Mouse (Mus musculus) testis, adult 2 months (tissue): Measurements from ENCODE around the gene Myh14. TPM values are rescaled to one million over a fixed set of nuclear protein-coding genes. Genes with fewer than 3 reads are reported as not detected.
A peak's percentile ranks its signal among the peaks of the same experiment; 100 is the strongest.

Source experiments
- H3K27ac ChIP-seq: fragments of 200-500 bp; 2 replicates; pipeline ENCODE4 v1.5.1; 2012; ENCODE audit warnings: low read depth, low read length; ENCODE audit not compliant: control insufficient read depth, insufficient read depth
- H3K27me3 ChIP-seq: fragments of 200-500 bp; 2 replicates; pipeline ENCODE4 v1.6.1; 2012; ENCODE audit warnings: mild to moderate bottlenecking, low read length, moderate library complexity; ENCODE audit not compliant: control insufficient read depth, insufficient read depth
- H3K36me3 ChIP-seq: fragments of 200-500 bp; 2 replicates; pipeline ENCODE4 v1.6.1; 2012; ENCODE audit warnings: mild to moderate bottlenecking, low read length; ENCODE audit not compliant: control insufficient read depth, insufficient read depth
- H3K4me1 ChIP-seq: fragments of 200-500 bp; 2 replicates; pipeline ENCODE4 v1.6.1; 2012; ENCODE audit warnings: low read length; ENCODE audit not compliant: control insufficient read depth, insufficient read depth
- H3K4me3 ChIP-seq: fragments of 200-500 bp; 2 replicates; pipeline ENCODE4 v1.5.1; 2012; ENCODE audit warnings: low read depth, mild to moderate bottlenecking, low read length, moderate library complexity, mixed read lengths; ENCODE audit not compliant: control insufficient read depth
- CTCF ChIP-seq: fragments of 200-500 bp; IDR thresholded peaks from 2 replicates; pipeline ENCODE4 v1.5.1; 2012; ENCODE audit warnings: low read depth, mild to moderate bottlenecking, inconsistent platforms, low read length, moderate library complexity; ENCODE audit not compliant: control insufficient read depth, insufficient read depth, insufficient replicate concordance
- POLR2A ChIP-seq: fragments of 200-500 bp; IDR thresholded peaks from 2 replicates; pipeline ENCODE4 v1.6.1; 2012; ENCODE audit warnings: low read depth, mild to moderate bottlenecking, inconsistent platforms, low read length, moderate library complexity; ENCODE audit not compliant: control insufficient read depth
- polyA plus RNA-seq: library from polyadenylated mRNA; depleted of rRNA; stranded (reverse); fragments of >200 nt; gene quantifications from 2 replicates; pipeline ENCODE4 v1.2.3, GENCODE M21; 2012

Myh14 gene
- polyA plus RNA-seq, 1 experiment, result 1.2 TPM

- no peak overlapping the region for H3K4me3 ChIP-seq
- no peak overlapping the region for H3K27ac ChIP-seq
- peaks cover 7% of the 10 kb centered on the region for H3K4me1 ChIP-seq
- H3K36me3 ChIP-seq, result no peaks in the 10 kb centered on the region
- H3K27me3 ChIP-seq, result no peaks in the 10 kb centered on the region
- TF ChIP-seq POLR2A (no peak), CTCF (no peak)
These were observed 9.4 kb downstream of the Myh14 start for GRCm38 (mm10) chr7:44661219-44661618.

GRCm38 (mm10) chr7:44655504-44655903, 15.1 kb downstream of the Myh14 start:
- no peaks in the 10 kb centered on the region for H3K36me3 ChIP-seq
- H3K4me1 ChIP-seq, result no peaks in the 10 kb centered on the region
- TF ChIP-seq CTCF (peak; percentile 93), POLR2A (no peak)
- no peaks in the 10 kb centered on the region for H3K27me3 ChIP-seq
- H3K4me3 ChIP-seq, result no peak overlapping the region
- H3K27ac ChIP-seq, result no peak overlapping the region

- H3K36me3 ChIP-seq, result no peaks in the 10 kb centered on the region
- no peaks in the 10 kb centered on the region for H3K27me3 ChIP-seq
- H3K27ac ChIP-seq, result no peak overlapping the region
- H3K4me1 ChIP-seq, result no peaks in the 10 kb centered on the region
- TF ChIP-seq CTCF (peak; percentile 70; the same call in 1 of the 2 replicates), POLR2A (no peak)
- no peak overlapping the region for H3K4me3 ChIP-seq
These were observed 16.9 kb downstream of the Myh14 start for GRCm38 (mm10) chr7:44653773-44654172.

- Histone ChIP-seq H3K36me3 (no peaks in the 10 kb centered on the region), H3K27ac (no peak overlapping the region), H3K27me3 (no peaks in the 10 kb centered on the region), H3K4me1 (no peaks in the 10 kb centered on the region), H3K4me3 (no peak overlapping the region)
- TF ChIP-seq CTCF (no peak), POLR2A (no peak)
These were observed 19.2 kb downstream of the Myh14 start for GRCm38 (mm10) chr7:44651416-44651815.

GRCm38 (mm10) chr7:44649990-44650389, 20.7 kb downstream of the Myh14 start:
- Histone ChIP-seq H3K27me3 (no peaks in the 10 kb centered on the region), H3K4me3 (no peak overlapping the region), H3K36me3 (no peaks in the 10 kb centered on the region), H3K4me1 (peaks cover 3% of the 10 kb centered on the region; the same call in 1 of the 2 replicates), H3K27ac (no peak overlapping the region)
- TF ChIP-seq CTCF, result peak; percentile 91; the same call in 1 of the 2 replicates
- no peak for TF ChIP-seq POLR2A

GRCm38 (mm10) chr7:44649094-44649610, 21.5 kb downstream of the Myh14 start:
- Histone ChIP-seq H3K27ac (no peak overlapping the region), H3K4me1 (peaks cover 3% of the 10 kb centered on the region; the same call in 1 of the 2 replicates), H3K36me3 (no peaks in the 10 kb centered on the region), H3K4me3 (no peak overlapping the region), H3K27me3 (no peaks in the 10 kb centered on the region)
- no peak for TF ChIP-seq POLR2A
- TF ChIP-seq CTCF, result no peak

GRCm38 (mm10) chr7:44647729-44648128, 22.9 kb downstream of the Myh14 start:
- no peak overlapping the region for H3K27ac ChIP-seq
- no peaks in the 10 kb centered on the region for H3K27me3 ChIP-seq
- TF ChIP-seq CTCF (no peak), POLR2A (no peak)
- no peak overlapping the region for H3K4me3 ChIP-seq
- peaks cover 3% of the 10 kb centered on the region; the same call in 1 of the 2 replicates for H3K4me1 ChIP-seq
- H3K36me3 ChIP-seq, result no peaks in the 10 kb centered on the region

GRCm38 (mm10) chr7:44647042-44647724, 23.5 kb downstream of the Myh14 start:
- TF ChIP-seq CTCF (peak; percentile 67; the same call in 1 of the 2 replicates), POLR2A (no peak)
- Histone ChIP-seq H3K4me3 (no peak overlapping the region), H3K36me3 (no peaks in the 10 kb centered on the region), H3K27me3 (no peaks in the 10 kb centered on the region), H3K4me1 (peaks cover 3% of the 10 kb centered on the region; the same call in 1 of the 2 replicates), H3K27ac (no peak overlapping the region)
